Mouse (Mus musculus) testis, adult 2 months (tissue): ENCODE measurements around the gene Xxylt1.

Experiments
- CTCF ChIP-seq: fragments of 200-500 bp; IDR thresholded peaks from 2 replicates; pipeline ENCODE4 v1.5.1; 2012; ENCODE audit warnings: low read depth, mild to moderate bottlenecking, inconsistent platforms, low read length, moderate library complexity; ENCODE audit not compliant: control insufficient read depth, insufficient read depth, insufficient replicate concordance
- POLR2A ChIP-seq: fragments of 200-500 bp; IDR thresholded peaks from 2 replicates; pipeline ENCODE4 v1.6.1; 2012; ENCODE audit warnings: low read depth, mild to moderate bottlenecking, inconsistent platforms, low read length, moderate library complexity; ENCODE audit not compliant: control insufficient read depth

GRCm38 (mm10) chr16:30916931-30917330, 164.3 kb downstream of the Xxylt1 start:
- TF ChIP-seq CTCF = no peak
- TF ChIP-seq POLR2A = no peak
